Mouse (Mus musculus): ENCODE measurements at regions not wholly inside any gene's neighbourhood (a gene's known extent, or its start where the extent isn't known, plus 50 kb on each side); places are given as distances from the start of the nearest gene placed in this dataset.

DNA sequence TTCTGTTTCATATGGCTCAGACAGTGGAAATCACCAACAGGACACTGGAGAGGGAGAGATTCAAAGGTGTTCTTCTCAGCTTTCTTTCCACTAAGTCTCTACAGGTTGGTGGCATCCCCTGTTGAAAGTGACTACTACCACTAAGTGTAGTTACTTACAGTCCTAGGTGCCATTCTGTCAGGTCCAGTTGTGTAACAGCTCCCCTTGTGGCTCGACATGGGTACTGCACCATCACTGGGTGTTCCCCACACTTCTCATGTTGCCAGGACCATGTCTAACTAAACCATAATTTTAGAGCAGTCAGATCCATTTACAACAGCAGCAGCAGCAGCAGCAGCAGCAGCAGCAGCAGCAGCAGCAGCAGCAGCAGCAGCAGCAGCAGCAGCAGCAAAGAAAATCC lies 151.1 kb downstream of the Foxa2 start:
- TF ChIP-seq CTCF (IDR thresholded peaks at IDR 0.05; ENCODE audit: low read depth, low read length): peak; percentile 78
- TF ChIP-seq POLR2A (IDR thresholded peaks at IDR 0.05; ENCODE audit: extremely low read depth, insufficient read depth, low read length): no peak

Measured in liver, adult 2 months (tissue).